Mouse (Mus musculus): ENCODE measurements around the gene Cbr4.

Gene Cbr4

DNA sequence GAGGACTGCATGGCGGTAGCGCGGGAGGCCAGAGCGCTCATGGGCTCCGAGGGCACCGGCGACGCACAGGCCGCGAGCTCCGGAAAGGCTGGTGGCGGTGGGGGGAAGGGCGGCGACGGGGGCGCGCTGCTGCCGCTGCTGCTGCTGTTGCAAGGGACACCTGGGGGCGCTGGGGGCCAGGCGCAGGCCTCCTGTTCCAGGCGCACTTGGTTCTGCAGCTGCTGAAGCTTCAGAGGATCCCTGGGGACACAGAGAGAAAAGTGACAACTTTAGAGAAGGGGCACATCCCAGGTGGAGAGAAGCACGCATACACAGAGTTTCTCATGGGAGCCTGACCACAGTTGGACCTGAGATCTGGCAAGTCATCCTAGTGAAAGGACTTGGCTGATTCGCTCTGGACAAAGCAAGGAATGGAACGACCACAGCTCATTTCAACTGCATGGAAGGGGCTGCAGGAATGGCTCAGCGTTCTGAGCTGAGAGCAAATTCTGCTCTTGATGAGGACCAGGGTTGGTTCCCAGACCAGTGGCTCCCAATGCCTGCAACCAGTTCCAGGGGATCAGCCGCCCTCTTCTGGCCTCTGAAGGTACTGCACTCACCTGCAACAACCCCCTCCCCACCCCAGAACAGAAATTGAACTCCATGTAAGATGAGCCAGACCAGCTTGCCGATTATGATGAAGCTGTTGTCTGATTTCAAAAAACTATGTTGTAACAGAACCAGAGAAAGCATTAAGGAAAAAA lies 62.6 kb downstream of the Cbr4 start:
- peak; percentile 15 for DNase-seq (ENCODE audit: low read depth)

DNA sequence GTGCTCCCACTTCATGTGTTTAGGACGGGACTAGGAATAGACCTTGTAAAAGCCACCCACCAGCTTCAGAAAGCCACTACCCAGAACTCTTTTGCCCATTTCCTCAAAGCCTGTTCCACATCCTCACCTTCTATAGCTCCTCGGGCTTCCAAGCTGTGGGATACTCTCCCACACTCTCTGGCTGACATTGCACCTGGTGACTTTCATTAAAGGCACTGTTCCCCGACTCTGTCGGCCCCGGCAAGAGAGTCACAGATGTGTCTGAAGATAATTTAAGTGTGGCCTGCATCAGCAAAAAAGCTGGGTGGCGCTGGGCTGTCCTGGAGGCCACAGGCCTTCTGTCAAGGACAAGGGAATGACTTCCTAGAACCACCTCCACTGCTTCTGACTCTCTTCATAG lies 64.7 kb downstream of the Cbr4 start:
- DNase-seq (ENCODE audit: low read depth): no peak

DNA sequence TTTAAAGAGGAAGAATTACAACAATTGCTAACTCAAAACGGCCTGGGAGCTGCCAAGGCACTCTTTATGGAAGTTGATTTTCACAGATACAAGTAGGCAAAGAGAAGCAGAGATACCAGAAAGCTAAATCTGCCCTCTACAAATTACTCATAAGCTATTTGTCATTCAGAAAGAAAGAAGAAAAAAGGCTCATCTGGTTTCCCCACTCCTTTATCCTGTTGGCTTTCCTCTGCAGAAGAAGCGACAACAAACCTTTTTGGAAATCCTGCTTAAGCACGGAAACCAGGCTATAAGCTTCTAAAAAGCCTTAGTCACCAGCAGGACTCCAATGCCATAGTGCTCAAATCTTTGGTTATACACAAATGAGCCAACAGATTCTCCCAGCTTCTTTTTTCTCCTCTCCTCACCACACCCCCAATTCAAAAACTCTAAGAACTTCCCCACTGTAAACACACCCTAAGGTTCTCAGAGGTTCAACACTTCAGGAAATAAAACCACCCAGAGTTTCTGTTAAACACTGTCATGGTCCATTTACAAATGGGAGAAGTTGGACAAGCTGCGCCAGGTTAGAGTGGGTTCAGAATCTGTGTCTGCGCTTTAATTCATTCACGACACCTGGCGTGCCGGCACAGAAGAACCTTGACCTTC lies 65.3 kb downstream of the Cbr4 start:
- no peak for DNase-seq (ENCODE audit: low read depth)

DNA sequence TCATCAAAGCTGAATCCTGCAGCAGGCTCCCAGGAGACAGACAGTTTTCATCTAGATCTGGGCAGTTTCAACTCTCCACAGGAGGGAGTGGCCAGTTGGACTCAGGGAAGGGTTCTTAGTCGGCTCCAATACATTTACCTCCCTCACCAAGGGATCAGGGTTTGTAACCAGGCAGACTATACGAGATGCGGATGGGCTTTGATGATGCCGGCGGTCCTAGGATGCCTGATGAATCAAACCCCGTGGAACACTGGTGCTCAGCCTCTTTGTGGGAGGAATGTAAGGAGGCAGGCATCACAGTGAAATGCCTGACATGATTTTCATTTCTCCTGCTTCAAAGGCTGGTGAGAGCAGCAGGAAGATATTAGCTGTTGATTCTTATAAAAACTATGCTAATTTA lies 67.8 kb downstream of the Cbr4 start:
- DNase-seq (ENCODE audit: low read depth): no peak

DNA sequence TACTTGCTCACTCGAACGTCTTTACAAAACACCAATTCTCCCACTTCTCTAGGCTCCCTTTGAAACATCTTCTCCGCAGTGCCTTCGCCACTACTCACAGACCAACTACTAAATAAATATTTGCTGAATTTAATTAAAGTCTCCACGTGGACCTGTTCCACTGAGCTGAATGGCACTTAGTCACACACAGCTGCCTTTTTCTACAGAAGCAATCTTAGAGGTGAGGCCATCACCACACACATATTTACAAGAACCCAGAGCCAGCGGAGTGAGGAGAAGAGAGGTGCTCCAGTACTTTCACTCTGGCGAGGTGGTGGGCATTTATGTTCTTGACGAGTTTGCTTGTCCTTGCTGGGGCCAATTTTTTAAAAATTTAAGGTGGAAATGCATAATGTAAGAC lies 68.7 kb downstream of the Cbr4 start:
- no peak for DNase-seq (ENCODE audit: low read depth)
